Mouse (Mus musculus) left cerebral cortex, postnatal 10 days (tissue): ENCODE measurements around the gene Mcm3ap. TPM values are rescaled to one million over a fixed set of nuclear protein-coding genes. Genes with fewer than 3 reads are reported as not detected.

ENCODE experiments used
- DNase-seq, 2 experiments: peaks; one replicate each; pipeline ENCODE4 v3.0.0; 2021 to 2022; ENCODE audit warnings: low spot score in 2 of 2, mixed read lengths in 1 of 2; ENCODE audit errors: extremely low spot score in 1 of 2
- intact Hi-C: fragments of 180-260 bp; cut with DNase I; formaldehyde crosslinking; loops from one replicate; pipeline ENCODE4 v1.15.1; 2025
- total RNA-seq, 2 experiments: library from RNA; stranded (reverse); gene quantifications; 2 replicates each; pipeline ENCODE4 v1.2.3; 2021

The Mcm3ap gene
- total RNA-seq = 10 to 100 TPM; 45.5 TPM

DNA sequence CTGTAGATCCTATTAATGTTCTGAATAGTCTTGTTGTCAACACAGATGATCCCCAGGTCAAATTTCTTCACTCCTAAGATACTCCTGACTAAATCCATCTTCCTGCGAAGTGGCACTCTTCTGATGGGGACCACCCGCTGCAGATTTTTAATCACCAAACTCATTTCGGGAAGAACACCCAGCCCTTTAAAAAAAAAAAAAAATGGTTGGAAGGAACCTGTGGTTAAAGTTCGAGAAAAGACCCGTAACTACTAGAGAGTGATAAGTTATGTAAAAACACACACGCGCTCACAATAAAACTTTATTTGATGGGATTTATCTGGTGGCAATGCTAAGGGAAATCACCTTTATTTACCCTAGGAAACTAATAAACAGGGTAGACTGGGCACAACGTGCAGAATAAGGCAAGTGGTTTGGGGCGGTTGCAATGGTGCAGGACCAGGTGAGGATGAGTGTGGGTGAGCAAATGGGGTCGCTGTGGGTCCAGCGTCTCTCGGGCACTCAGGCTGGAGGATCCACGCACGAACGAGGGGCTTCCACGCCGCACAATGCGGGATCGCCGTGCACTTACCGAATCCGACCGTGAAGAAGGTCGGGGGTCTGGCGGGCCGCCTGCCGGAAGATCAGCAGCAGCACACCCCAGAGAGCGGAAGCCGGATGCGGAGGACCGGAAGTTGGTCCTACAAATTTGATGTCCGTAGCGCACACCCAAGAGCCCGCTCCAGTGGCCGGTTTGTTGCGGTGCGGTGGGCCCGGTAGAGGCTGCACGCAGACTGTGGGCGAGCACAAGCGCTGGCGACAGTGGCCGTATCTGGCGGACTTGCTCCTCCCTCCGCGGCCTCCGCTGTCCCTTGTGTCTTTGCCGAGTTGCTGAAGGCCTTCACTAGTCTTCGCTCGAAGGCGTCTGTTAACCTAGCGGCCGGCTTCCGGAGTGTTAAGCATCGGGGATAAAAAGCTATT lies at the start of gene Mcm3ap, which contains the start of gene Ybey:
Mcm3ap (plus strand) TSS at position 725 of the 960 bp plus-strand sequence.
Ybey (minus strand) TSS at position 912 of the 960 bp plus-strand sequence.
- intact Hi-C loops = loop anchor here (5.0 kb wide), 1 partner anchor 264 kb away; no protein-coding TSS in a partner anchor
- peak; percentile 88 to 93 for DNase-seq

DNA sequence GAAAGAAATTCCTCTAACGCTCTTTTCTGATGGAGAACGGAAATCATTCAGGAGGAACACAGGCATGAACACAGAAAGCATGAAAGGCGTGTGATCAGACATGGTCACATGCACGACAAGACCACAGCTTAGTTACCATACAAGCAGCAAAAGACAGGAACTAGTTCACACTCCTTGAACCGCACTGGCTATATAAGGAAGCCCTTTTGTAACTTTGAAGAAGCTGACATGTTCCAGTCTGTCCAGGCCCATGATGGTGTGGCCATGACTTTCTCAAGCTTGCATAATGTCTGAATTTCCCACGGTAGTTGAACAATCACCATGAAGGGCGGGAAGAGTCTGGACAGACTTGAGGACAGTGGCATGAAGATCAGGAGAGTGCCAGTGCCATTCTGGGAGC lies 43.1 kb upstream of the Mcm3ap start:
- DNase-seq = no peak
- intact Hi-C loops = no loop called here

DNA sequence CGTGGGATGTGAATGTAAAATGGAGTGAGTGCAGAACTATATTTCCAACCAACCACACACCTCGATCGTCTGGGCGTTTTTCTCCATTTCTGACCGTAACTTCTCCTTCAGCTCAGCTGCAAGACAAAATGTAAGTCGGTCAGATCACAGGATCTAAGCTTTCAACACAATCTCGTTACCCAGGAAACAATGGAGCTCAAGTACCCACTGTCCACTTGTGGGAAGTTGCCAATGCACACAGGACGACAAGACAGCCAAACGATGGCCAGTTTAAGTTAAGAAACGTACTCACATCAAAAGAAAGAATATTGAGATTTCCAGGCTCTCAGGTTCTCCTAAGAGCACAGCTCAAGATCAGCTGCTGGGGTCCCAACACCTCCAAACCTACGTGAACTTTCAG lies 34.8 kb upstream of the Mcm3ap start:
- DNase-seq = no peak
- intact Hi-C loops = no loop called here

DNA sequence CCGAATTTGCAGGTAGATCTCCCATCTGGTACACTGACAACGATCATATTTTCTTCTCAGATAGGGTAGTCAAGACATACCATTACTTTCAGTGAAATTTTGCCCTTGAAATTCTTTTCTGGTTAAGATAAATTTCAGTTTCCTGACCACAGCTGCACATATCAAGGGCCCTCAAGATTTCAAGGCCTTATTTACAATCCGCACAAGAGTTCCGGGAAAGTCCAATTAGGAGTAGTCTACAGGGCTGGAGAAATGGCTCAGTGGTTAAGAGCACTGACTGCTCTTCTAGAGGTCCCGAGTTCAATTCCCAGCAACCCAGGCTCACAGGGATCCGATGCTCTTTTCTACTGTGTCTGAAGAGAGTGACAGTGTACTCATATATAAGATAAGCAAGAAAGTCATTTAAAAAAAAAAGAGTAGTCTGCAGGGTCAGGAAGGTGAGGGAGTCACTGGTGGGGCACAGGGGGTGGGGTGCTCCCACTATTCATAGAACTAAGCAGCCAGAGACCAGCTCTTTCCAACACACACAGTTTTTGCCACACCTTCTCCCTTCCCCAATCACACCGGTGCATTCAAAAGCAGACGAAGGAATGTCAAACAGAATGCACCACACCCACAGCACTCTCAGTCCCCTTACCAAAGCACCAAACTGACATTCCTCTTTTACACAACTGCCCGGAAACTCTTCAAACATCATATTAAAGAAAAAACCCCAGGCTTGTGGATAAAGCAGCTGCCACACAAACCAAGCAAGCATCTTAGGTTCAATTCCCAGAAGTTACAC lies 29.4 kb upstream of the Mcm3ap start:
- intact Hi-C loops = no loop called here
- DNase-seq = no peak

DNA sequence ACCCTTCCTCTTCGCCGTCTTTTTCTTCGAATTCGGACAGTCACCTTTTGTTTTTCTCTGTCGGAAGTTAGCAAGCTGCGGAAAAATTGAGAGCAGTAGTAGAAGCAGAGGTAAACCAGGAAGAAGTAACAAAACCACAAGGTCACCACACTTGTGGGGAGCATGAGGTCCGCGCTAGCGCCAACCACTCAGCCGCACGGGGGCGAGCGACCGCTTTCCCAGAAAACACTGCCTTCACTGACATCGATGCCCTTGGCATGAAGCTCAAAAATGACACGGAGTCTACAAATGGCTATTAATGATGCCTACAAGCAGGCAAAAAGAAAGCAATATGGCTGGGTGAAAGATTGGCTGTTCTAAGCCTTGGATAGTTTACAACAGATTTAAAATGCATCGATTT lies 28.4 kb upstream of the Mcm3ap start, which contains the start of gene AC141477.1:
AC141477.1 (minus strand) TSS at position 164 of the 400 bp plus-strand sequence.
- intact Hi-C loops = no loop called here
- no peak for DNase-seq

DNA sequence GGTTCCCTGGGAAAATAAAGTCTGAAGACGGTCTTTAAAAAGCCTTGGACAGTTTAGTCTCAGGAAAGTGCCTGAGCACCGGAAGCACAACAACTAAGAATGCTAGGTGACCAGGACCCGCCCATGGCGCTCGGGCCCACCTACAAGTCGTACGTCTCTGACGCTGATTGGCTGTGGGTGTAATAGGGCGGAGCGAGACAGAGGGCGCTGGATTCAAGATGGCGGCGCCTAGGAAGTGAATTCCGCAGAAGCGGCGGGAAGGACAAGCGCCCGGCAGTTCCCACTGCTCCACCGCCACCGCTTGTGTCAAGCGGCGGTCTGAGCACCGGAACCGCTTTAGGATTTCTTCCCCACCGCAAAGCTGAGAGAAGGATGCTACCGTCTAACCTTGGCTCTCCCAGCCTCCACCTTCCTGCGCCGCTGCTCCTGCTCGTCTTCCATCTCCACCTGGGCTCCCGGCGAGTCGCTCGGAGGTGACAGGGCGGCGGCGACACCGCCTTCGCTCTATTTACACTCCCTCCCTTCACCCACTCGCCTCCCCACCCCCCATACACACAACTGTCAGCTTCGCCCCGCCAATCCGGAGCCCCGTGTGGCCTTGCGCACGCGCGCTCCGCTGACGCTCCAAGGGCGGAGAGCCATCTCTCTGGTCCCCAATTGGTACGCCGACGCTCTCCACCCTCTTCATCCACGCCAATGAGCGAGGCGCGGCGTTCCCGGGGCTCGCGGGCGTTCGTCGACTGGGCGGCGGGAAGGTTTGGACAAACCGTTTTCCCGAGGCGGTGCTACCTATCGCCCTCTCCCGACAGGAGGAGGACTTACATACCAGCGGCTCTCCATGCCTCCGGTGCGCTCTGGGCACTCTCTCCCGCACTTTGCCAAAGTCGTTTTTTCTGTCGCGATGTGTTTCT lies 26.3 kb upstream of the Mcm3ap start, which contains the start of gene Pcnt:
Pcnt (minus strand) TSS at position 609 of the 911 bp plus-strand sequence.
- DNase-seq = peak; percentile 95 to 99
- intact Hi-C loops = no loop called here

DNA sequence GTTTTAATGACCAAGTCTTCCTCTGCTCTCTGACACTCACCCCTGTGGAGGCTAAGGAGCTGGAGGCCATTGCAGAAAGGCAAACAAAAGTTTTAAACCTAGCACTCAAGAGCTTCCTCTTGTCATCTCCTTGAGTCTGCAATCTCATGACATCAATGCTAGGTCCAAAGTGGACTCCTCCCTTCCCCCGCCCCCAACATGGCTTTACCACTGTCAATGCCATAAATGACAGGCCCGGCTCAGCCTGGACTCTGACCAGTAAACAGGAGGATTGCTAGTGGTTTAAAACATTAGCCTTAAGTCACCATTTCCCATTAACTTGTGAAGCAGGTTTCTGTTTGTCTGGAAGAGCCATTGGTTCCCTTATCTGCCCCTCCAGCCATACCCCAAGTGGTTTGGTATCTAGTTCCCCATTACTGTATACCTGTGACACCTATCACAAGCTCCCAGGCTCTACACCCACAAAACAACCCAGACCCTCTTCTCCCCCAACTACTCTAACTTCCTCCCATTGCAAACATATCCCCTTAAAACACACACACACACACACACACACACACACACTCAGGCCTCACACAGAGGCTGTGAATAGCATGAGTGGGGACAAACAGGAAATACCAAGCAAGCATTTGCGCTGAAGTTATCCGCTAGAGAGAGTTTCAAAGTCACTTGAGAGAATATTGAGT lies 22.6 kb upstream of the Mcm3ap start:
- no peak for DNase-seq
- intact Hi-C loops = no loop called here

DNA sequence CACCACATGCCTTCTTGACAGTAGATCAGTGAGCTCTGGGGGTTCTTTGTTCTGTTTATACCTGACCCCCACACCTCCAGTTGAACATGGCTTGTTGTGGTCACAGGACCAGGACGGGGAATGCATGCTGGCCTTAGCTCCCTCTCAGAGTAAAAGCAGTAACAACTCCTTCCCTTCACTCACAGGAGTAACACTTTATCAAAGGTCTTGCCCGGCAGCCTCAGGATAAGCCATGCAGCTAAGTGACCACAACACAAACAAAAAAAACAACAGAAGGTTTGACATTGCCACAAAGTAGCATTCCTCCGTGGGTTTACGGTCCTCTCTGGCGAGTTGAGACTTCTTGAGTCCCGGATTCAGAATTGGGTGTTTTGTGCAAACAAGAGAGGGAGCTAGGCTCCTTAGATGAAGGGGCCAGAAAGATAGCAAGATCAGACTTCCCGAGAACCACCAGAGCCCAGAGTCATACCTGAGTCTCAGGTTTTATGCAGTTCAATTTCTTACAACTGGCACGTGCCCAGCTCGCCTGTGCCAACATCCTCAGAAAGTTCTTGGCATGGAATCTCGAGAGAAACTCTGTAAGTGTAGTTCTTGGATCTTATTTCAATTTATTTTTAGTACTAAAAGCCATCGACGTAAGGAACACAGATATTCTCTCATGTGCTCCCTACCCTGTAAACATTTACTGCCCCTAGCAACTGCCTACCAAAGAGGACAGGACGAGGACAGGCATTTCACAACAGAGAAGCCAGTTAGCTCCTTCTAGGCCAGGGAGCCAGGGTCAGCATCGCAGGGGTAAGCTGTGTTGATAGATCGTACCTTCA lies 21.1 kb upstream of the Mcm3ap start:
- DNase-seq = no peak
- intact Hi-C loops = no loop called here

DNA sequence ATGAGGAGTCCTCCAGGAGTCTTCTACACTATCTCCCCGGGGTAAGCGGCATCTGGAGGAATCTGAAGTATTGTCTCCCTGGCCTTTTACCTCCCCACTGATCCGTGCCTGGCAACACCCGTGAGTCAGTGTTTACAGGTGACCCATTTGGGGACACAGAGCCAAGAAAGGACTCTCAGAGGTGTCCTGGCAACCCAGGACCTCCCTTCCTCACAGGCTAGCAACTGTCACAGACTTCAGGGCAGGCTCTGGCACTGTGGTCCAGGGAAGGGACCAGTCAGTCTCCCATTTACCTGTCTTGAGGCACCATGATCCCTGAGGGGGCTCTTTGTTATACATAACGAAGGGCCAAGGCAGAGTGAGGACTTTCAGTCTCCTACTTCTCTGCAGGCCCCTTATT lies 19.9 kb upstream of the Mcm3ap start, which contains the start of gene 2610028H24Rik:
2610028H24Rik (plus strand) TSS at position 231 of the 400 bp plus-strand sequence.
- intact Hi-C loops = no loop called here
- DNase-seq = no peak

DNA sequence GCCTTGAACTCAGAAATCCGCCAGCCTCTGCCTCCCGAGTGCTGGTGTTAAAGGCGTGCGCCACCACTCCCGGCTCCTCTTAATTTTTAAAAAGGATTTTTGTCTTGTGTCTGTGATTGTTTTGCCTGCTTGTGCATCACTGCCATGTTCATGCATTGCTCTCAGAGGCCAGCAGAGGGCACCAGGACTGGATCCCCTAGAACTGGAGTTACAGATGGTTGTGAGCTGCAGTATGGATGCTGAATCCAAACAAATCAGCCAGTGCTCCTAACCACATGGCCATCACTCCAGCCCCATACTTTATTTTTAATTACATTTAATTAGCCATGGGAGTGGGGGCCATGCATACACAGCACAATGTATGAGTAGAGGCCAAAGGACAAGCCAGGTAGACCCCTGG lies 13.4 kb upstream of the Mcm3ap start:
- intact Hi-C loops = no loop called here
- DNase-seq = peak in 1 of 2 experiments; percentile 55

DNA sequence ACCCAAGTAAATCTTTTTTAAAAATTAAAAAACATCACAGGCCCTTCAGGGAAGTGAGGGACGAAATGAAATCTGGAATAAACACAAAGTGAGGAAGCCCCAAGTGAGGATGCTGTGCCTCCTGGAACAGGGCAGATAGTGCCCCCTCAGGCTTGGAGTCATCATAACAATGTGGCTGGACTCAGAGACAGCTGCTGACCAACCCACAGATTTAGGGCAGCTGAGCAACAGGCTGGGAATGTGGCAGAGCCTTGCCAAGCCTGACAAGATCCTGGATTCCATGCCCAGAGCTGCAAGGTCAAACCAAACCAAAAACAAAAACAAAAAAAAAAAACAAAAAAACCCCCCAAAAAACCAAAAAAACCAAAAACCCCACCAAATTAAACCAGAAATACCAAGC lies 7.5 kb upstream of the Mcm3ap start:
- intact Hi-C loops = no loop called here
- no peak for DNase-seq

DNA sequence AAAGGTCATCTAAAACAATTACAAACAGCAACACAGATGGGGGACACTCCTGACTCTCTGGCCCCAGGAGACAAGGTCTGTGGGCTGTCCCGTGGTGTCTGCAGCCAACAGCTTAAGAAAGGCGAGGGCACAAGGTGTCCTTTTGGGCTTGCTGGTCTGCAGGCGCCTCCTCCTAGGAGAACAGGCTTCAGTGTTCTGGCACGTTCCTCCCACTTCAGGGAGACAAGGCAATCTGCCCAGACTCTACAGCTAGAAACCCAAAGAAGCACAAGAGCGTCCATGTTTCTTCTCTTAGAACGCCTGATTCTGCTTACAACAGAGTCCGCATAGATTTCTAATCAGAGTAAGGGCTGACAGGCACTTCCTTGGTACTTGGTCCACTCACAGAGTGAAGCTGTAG lies 6.4 kb upstream of the Mcm3ap start:
- DNase-seq = no peak
- intact Hi-C loops = no loop called here

DNA sequence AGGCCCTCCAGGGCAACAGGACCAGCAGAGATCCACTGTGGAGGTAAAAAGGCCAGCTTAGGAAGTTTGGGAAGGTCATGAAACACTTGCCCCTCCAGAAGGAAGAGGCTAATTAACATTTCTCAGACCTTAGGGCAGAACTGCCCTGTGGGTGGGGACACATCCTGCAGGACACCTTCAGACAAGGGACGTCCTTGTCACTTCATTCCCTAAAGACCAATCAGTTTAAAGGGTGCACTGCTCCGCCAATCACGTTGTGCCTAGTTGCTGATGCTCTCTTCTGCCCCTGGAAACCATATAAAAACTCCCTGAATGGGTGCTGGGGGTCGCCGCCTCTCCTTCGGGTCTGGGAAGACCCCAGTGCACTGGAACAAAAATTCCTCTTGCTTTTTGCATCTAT lies 6.0 kb upstream of the Mcm3ap start:
- intact Hi-C loops = no loop called here
- no peak for DNase-seq

DNA sequence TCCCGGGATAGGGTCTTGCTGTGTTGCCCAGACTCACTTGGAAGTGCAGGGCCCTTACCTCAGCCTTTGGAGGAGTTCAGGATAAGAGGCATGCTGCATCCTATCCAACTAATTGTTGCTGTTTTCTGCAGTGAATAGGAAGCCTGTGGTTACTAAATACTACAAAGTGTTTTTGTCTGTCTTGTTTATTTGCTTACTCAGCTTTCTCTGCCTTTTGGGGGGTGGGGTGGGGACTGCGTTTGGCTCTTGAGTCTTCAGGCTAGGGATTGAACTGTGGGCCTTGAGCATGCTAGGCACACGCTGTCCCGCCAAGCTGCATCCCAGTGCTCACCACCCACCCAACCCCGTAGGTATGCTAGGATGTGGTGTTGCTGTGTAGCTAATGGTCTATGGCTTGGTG lies 5.0 kb downstream of the Mcm3ap start:
- intact Hi-C loops = no loop called here
- no peak for DNase-seq

DNA sequence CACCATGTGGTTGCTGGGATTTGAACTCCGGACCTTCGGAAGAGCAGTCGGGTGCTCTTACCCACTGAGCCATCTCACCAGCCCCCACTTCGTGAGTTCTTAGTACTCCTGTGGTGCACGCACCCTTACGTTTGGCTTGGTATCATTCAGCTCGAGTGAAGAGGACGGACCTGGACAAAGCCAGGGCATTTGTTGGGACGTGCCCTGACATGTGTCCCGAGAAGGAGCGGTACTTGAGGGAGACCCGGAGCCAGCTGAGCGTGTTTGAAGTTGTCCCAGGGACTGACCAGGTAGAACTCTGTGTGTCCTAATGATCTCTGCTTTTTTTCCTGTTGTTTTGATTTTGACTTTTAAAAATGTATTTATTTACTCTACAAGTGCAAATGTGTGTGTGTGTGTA lies 12.1 kb downstream of the Mcm3ap start:
- no peak for DNase-seq
- intact Hi-C loops = no loop called here

DNA sequence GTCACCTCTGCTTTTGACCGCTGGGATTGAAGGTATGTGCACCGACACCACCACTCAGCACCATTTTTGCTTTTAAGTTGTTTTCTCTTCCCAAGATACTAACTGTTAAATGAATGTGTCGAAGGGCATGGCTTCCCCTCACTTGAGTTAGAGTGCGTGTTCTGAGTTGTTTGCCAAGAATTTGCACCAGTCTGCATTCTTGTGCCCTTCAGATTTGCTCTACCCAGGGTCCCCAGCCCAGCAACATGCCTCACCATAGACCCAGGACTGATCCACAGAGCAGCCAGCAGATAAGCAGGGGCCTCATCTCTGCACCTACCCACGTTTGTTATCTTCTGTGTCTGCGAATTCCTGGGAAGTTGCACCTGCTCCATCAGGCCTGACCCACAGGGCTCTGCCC lies 12.8 kb downstream of the Mcm3ap start:
- no peak for DNase-seq
- intact Hi-C loops = no loop called here

DNA sequence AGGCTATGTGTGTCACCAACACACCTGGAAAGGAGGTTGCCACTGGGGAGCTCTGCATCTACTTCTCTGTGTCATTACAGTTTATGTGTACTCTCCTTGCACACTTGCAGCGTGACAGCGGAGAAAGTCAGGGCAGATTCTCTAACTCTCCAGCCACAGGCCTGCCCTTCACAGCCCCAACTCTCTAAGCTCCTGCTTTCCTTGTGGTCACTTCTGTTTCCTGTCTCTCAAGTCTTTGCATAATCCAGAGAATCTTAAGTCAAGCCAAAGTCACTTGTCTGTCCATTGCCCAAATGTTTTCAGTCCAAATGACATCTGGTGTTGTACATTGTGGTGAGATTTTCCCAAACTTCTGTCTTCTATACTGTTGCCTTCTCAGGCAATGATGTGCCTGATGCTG lies 17.6 kb downstream of the Mcm3ap start:
- intact Hi-C loops = no loop called here
- DNase-seq = no peak
